Mouse (Mus musculus): ENCODE results near the gene Gm10719. TPM values are rescaled to one million over a fixed set of nuclear protein-coding genes. Genes with fewer than 3 reads are reported as not detected.

Gm10719 gene
- 11.4 TPM for polyA plus RNA-seq (2017; shearing (Covaris generic))

DNA sequence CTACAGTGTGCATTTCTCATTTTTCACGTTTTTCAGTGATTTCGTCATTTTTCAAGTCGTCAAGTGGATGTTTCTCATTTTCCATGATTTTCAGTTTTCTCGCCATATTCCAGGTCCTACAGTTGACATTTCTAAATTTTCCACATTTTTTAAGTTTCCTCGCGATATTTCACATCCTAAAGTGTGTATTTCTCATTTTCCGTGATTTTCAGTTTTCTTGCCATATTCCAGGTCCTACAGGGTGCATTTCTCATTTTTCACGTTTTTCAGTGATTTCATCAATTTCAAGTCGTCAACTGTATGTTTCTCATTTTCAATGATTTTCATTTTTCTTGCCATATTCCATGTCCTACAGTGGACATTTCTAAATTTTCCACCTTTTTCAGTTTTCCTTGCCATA is at the start of gene Gm10719:
TSS of gene Gm10719 (plus strand) at position 301 of the 400 bp plus-strand sequence.

DNA sequence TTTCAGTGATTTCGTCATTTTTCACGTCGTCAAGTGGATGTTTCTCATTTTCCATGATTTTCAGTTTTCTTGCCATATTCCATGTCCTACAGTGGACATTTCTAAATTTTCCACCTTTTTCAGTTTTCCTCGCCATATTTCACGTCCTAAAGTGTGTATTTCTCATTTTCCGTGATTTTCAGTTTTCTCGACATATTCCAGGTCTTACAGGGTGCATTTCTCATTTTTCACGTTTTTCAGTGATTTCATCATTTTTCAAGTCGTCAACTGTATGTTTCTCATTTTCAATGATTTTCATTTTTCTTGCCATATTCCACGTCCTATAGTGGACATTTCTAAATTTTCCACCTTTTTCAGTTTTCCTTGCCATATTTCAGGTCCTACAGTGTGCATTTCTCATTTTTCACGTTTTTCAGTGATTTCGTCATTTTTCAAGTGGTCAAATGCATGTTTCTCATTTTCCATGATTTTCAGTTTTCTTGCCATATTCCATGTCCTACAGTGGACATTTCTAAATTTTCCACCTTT is 16.7 kb upstream of the Gm10719 start, which contains the start of gene Gm10722:
TSS of gene Gm10722 (plus strand) at position 478 of the 528 bp plus-strand sequence.

DNA sequence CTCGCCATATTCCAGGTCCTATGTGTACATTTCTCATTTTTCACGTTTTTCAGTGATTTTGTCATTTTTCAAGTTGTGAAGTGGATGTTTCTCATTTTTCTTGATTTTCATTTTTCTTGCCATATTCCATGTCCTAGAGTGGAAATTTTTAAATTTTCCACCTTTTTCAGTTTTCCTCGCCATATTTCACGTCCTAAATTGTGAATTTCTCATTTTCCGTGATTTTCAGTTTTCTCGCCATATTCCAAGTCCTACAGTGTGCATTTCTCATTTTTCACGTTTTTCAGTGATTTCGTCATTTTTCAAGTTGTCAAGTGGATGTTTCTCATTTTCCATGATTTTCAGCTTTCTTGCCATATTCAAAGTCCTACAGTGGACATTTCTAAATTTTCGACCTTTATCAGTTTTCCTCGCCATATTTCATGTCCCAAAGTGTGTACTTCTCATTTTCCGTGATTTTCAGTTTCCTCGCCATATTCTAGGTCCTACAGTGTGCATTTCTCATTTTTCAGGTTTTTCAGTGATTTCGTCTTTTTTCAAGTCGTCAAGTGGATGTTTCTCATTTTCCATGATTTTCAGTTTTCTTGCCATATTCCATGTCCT is 14.3 kb upstream of the Gm10719 start, which contains the start of gene Gm11168:
TSS of gene Gm11168 (plus strand) at position 553 of the 603 bp plus-strand sequence.

DNA sequence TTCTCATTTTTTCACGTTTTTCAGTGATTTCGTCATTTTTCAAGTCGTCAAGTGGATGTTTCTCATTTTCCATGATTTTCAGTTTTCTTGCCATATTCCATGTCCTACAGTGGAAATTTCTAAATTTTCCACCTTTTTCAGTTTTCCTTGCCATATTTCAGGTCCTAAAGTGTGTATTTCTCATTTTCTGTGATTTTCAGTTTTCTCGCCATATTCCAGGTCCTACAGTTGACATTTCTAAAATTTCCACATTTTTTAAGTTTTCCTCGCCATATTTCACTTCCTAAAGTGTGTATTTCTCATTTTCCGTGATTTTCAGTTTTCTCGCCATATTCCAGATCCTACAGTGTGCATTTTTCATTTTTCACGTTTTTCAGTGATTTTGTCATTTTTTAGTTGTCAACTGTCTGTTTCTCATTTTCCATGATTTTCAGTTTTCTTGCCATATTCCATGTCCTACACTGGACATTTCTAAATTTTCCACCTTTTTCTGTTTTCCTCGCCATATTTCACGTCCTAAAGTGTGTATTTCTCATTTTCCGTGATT is 4.4 kb upstream of the Gm10719 start, which contains the start of gene Gm10721:
TSS of gene Gm10721 (plus strand) at position 408 of the 547 bp plus-strand sequence.

DNA sequence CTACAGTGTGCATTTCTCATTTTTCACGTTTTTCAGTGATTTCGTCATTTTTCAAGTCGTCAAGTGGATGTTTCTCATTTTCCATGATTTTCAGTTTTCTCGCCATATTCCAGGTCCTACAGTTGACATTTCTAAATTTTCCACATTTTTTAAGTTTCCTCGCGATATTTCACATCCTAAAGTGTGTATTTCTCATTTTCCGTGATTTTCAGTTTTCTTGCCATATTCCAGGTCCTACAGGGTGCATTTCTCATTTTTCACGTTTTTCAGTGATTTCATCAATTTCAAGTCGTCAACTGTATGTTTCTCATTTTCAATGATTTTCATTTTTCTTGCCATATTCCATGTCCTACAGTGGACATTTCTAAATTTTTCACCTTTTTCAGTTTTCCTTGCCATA is 1.9 kb upstream of the Gm10719 start, which contains the start of gene Gm10720:
TSS of gene Gm10720 (plus strand) at position 301 of the 400 bp plus-strand sequence.

DNA sequence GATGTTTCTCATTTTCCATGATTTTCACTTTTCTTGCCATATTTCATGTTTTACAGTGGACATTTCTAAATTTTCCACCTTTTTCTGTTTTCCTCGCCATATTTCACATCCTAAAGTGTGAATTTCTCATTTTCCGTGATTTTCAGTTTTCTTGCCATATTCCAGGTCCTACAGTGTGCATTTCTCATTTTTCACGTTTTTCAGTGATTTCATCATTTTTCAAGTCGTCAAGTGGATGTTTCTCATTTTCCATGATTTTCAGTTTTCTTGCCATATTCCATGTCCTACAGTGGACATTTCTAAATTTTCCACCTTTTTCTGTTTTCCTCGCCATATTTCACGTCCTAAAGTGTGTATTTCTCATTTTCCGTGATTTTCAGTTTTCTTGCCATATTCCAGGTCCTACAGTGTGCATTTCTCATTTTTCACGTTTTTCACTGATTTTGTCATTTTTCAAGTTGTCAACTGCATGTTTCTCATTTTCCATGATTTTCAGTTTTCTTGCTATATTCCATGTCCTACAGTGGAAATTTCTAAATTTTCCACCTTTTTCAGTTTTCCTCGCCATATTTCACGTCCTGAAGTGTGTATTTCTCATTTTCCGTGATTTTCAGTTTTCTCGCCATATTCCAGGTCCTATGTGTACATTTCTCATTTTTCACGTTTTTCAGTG is 6.2 kb downstream of the Gm10719 start, which contains the start of gene Gm10718:
TSS of gene Gm10718 (plus strand) at position 236 of the 673 bp plus-strand sequence.

DNA sequence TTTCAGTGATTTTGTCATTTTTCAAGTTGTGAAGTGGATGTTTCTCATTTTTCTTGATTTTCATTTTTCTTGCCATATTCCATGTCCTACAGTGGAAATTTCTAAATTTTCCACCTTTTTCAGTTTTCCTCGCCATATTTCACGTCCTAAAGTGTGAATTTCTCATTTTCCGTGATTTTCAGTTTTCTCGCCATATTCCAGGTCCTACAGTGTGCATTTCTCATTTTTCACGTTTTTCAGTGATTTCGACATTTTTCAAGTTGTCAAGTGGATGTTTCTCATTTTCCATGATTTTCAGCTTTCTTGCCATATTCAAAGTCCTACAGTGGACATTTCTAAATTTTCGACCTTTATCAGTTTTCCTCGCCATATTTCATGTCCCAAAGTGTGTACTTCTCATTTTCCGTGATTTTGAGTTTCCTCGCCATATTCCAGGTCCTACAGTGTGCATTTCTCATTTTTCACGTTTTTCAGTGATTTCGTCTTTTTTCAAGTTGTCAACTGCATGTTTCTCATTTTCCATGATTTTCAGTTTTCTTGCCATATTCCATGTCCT is 7.8 kb downstream of the Gm10719 start, which contains the start of gene Gm10717:
TSS of gene Gm10717 (plus strand) at position 506 of the 556 bp plus-strand sequence.

DNA sequence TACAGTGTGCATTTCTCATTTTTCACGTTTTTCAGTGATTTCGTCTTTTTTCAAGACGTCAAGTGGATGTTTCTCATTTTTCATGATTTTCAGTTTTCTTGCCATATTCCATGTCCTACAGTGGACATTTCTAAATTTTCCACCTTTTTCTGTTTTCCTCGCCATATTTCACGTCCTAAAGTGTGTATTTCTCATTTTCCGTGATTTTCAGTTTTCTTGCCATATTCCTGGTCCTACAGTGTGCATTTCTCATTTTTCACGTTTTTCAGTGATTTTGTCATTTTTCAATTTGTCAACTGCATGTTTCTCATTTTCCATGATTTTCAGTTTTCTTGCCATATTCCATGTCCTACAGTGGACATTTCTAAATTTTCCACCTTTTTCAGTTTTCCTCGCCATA is 17.1 kb downstream of the Gm10719 start, which contains the start of gene Gm17535:
TSS of gene Gm17535 (plus strand) at position 301 of the 400 bp plus-strand sequence.

DNA sequence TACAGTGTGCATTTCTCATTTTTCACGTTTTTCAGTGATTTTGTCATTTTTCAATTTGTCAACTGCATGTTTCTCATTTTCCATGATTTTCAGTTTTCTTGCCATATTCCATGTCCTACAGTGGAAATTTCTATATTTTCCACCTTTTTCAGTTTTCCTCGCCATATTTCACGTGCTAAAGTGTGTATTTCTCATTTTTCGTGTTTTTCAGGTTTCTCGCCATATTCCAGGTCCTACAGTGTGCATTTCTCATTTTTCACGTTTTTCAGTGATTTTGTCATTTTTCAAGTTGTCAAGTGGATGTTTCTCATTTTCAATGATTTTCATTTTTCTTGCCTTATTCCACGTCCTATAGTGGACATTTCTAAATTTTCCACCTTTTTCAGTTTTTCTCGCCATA is 19.4 kb downstream of the Gm10719 start, which contains the start of gene Gm10715:
TSS of gene Gm10715 (plus strand) at position 301 of the 400 bp plus-strand sequence.

Other genes starting within 250 kb of the Gm10719 start
- gene Gm10722, start 16.5 kb upstream of the Gm10719 start, polyA plus RNA-seq (2017; shearing (Covaris generic)) = 2.1 TPM
- 16.8 TPM for gene Gm11168, start 14.1 kb upstream of the Gm10719 start, polyA plus RNA-seq (2017; shearing (Covaris generic))
- not detected for gene Gm10721, start 4.3 kb upstream of the Gm10719 start, polyA plus RNA-seq (2017; shearing (Covaris generic))
- gene Gm10720, start 1.8 kb upstream of the Gm10719 start, polyA plus RNA-seq (2017; shearing (Covaris generic)) = 2.4 TPM
- gene Gm10718, start 6.1 kb downstream of the Gm10719 start, polyA plus RNA-seq (2017; shearing (Covaris generic)) = 12.6 TPM
- gene Gm10717, start 8.0 kb downstream of the Gm10719 start, polyA plus RNA-seq (2017; shearing (Covaris generic)) = 41.5 TPM
- gene Gm17535, start 17.2 kb downstream of the Gm10719 start, polyA plus RNA-seq (2017; shearing (Covaris generic)) = 1.6 TPM
- not detected for gene Gm10715, start 19.5 kb downstream of the Gm10719 start, polyA plus RNA-seq (2017; shearing (Covaris generic))

Data from effector memory CD4-positive, alpha-beta T cell, adult 5 months (primary cell).